Mouse (Mus musculus): Measurements from ENCODE around the gene Ubxn11. TPM values are rescaled to one million over a fixed set of nuclear protein-coding genes. Genes with fewer than 3 reads are reported as not detected.

The Ubxn11 gene
- polyA plus RNA-seq (2014; fragmentation: Illumina TruSeq; extraction: RNeasy Lipid Tissue Mini Kit (QIAGEN cat#74804); ENCODE audit: low read depth, low replicate concordance): not detected

DNA sequence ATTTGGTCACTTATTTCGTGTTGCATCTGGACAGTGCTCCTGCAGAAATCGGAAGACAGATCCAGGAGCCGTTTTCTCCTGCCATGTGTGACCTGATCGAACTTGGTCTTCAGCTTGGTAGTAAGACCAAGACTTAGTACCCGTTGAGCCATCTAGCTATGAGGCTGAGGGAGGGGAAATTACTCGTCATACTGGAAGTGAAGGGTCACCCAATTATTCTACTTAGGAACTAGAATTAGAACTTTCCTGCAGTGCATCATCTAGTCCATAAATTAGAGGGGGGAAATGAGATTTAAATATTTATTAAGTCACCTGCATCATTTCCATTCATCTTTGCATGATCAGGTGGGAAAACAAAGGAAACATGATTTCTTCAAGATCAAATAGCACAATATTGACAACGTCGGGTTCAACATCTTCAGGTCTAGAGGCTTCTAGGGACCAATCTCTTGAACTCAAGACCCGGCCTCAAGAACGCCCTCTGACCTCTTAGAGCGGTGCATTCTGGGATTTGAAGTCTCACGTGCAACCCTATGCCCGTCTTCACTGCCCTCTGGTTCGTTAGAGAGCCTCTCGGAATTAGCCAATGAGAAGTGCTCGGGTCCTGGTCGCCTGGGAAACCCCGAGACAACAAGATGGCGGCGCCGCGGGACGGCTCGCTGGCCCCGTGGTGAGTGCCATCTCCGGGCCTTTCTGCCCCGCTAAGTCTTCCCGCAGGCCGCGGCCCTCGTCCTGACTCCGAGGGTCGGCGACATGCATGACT lies at the start of gene Ubxn11:
TSS of gene Ubxn11 (plus strand) at position 592 of the 763 bp plus-strand sequence.

DNA sequence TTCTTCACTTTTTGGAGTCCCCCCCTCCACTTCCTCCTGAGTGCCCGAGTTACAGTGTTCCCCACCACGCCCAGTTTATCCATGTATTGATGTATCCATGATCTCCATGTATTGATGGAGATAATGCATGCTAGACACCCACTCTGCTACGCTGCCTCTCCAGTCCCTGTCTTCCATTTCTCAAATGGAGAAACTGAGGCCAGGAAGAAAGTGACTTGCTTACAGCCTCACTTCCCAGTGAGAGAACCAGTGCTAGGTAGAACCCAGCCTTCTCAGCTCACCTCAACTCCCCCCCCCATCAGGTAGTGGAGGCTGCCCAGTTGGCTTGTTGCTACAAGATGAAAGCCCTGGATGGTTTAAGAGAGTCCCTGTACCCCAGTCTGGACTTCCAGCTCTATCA lies 48.8 kb upstream of the Ubxn11 start, which contains the start of gene Zfp683:
TSS of gene Zfp683 (plus strand) at position 301 of the 400 bp plus-strand sequence.

DNA sequence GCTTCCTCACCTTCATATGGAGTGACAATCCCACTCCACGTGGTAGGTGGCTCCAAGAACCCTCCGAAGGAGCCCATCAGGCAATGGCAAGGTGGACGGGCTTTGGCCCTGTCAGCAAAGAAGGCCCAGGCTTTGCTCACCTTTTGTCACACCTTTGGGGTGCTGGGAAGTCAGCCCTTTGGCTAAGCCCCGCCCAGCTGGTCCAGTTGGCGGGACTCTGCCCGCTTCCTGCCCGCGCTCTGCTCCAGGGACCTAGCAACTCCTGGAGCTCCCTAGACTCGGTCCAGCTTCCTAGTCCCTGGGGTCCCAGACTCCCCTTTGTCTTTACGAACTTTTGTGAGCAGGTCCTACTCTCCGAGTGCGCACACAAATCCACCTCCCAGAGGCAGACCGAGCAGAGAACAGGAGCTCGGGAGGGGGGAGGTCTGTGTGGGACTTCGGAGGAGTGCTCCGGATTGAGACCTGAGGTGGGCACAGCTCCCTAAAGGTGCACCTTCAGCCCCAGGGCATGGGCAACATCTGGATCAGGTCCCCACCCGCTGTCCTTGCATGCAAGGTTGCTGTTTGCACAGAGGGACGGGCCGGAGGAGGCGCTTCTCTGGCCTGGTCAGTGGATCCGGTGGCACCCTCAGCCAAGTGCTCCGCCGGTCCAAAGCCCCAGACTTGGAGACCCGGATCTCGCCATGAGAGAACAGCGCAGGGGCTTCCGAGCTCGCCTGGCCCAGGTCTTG lies 42.1 kb upstream of the Ubxn11 start, which contains the start of gene Crybg2:
TSS of gene Crybg2 (plus strand) at position 681 of the 731 bp plus-strand sequence.

DNA sequence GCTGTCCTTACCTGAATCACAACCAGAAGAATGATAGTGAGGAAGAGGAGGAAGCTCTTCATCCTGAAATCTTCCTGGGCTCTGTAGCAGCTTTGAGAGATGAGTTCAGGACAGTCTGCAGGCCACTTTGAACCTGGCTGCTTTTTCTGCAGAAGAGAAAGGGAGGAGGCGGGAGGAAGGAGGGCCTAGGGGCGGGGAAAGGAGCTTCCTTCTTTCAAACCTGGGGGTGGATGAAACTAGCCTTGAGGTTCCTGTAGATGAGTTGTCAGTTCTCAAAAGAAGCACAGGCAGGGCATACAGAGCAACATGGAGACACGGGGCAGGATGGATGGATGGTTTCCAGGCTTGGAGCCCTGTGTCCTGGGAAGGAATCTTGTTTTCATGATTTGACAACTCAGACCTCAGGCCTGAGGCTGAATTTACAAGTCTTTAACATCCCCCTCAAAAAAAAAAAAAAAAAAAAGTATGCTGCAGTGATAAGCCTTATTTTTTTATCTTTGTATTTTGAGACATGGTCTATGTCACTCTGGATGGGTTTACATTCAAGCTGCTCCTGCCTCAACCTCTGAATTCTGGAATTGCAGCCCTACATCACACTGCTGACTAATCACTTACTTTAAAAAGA lies 7.3 kb upstream of the Ubxn11 start, which contains the start of gene Cd52:
TSS of gene Cd52 (minus strand) at position 160 of the 625 bp plus-strand sequence.

DNA sequence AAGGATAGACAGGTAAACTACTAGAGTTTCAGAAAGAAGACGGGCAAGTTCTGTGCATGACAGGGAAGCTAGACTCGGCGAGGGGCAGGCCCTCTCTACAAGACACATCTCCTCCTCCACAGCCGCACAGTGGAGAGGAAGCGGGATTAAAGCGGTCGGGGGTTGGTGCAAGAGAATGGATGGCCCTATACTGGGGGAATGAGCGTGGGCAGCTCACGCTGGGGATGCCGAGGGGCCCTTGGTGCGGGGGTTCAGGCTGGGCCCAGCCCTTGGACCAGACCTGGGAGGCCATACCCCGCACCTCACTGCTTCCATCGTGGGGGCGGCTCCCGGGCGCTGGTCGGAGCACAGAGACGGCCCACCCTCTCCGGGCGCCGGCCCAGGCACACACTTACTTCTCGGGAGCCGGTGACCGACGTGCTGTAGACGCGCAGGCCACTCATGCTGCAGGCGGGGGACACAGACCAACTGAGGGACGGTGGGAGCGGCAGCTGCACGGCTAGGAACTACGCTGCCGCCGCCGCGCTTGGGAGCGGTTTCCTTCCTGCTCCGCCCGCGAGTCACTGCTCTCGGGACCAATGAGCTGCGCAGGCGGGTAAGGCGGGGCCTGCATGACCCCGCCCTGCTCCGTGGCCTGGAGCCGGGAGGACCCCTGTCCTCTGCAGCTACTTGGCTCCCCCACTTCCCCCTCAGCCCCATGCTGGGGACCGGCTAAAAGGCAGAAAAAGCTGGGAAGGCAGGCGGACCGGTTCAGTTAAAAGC lies 26.0 kb downstream of the Ubxn11 start, which contains the start of gene Sh3bgrl3:
TSS of gene Sh3bgrl3 (minus strand) at position 569 of the 762 bp plus-strand sequence.

Other genes with a start within 250 kb of the Ubxn11 start
- 0.29 TPM for gene Rps6ka1, start 214.8 kb upstream of the Ubxn11 start, polyA plus RNA-seq (2014; fragmentation: Illumina TruSeq; extraction: RNeasy Lipid Tissue Mini Kit (QIAGEN cat#74804); ENCODE audit: low read depth, low replicate concordance)
- 74.2 TPM for gene Hmgn2, start 133.9 kb upstream of the Ubxn11 start, polyA plus RNA-seq (2014; fragmentation: Illumina TruSeq; extraction: RNeasy Lipid Tissue Mini Kit (QIAGEN cat#74804); ENCODE audit: low read depth, low replicate concordance)
- 10.2 TPM for gene Dhdds, start 101.7 kb upstream of the Ubxn11 start, polyA plus RNA-seq (2014; fragmentation: Illumina TruSeq; extraction: RNeasy Lipid Tissue Mini Kit (QIAGEN cat#74804); ENCODE audit: low read depth, low replicate concordance)
- not detected for gene Lin28a, start 83.7 kb upstream of the Ubxn11 start, polyA plus RNA-seq (2014; fragmentation: Illumina TruSeq; extraction: RNeasy Lipid Tissue Mini Kit (QIAGEN cat#74804); ENCODE audit: low read depth, low replicate concordance)
- not detected for gene Zfp683, start 48.7 kb upstream of the Ubxn11 start, polyA plus RNA-seq (2014; fragmentation: Illumina TruSeq; extraction: RNeasy Lipid Tissue Mini Kit (QIAGEN cat#74804); ENCODE audit: low read depth, low replicate concordance)
- gene Crybg2, start 41.8 kb upstream of the Ubxn11 start, polyA plus RNA-seq (2014; fragmentation: Illumina TruSeq; extraction: RNeasy Lipid Tissue Mini Kit (QIAGEN cat#74804); ENCODE audit: low read depth, low replicate concordance): 0.29 TPM
- gene Cd52, start 7.5 kb upstream of the Ubxn11 start, polyA plus RNA-seq (2014; fragmentation: Illumina TruSeq; extraction: RNeasy Lipid Tissue Mini Kit (QIAGEN cat#74804); ENCODE audit: low read depth, low replicate concordance): 9.6 TPM
- gene Sh3bgrl3, start 26.2 kb downstream of the Ubxn11 start, polyA plus RNA-seq (2014; fragmentation: Illumina TruSeq; extraction: RNeasy Lipid Tissue Mini Kit (QIAGEN cat#74804); ENCODE audit: low read depth, low replicate concordance): 1.2 TPM
- gene Cep85, start 84.5 kb downstream of the Ubxn11 start, polyA plus RNA-seq (2014; fragmentation: Illumina TruSeq; extraction: RNeasy Lipid Tissue Mini Kit (QIAGEN cat#74804); ENCODE audit: low read depth, low replicate concordance): 20.6 TPM
- not detected for gene Gm7534, start 100.4 kb downstream of the Ubxn11 start, polyA plus RNA-seq (2014; fragmentation: Illumina TruSeq; extraction: RNeasy Lipid Tissue Mini Kit (QIAGEN cat#74804); ENCODE audit: low read depth, low replicate concordance)
- gene Catsper4, start 124.8 kb downstream of the Ubxn11 start, polyA plus RNA-seq (2014; fragmentation: Illumina TruSeq; extraction: RNeasy Lipid Tissue Mini Kit (QIAGEN cat#74804); ENCODE audit: low read depth, low replicate concordance): not detected
- not detected for gene Cnksr1, start 135.8 kb downstream of the Ubxn11 start, polyA plus RNA-seq (2014; fragmentation: Illumina TruSeq; extraction: RNeasy Lipid Tissue Mini Kit (QIAGEN cat#74804); ENCODE audit: low read depth, low replicate concordance)
- gene E130218I03Rik, start 141.1 kb downstream of the Ubxn11 start, polyA plus RNA-seq (2014; fragmentation: Illumina TruSeq; extraction: RNeasy Lipid Tissue Mini Kit (QIAGEN cat#74804); ENCODE audit: low read depth, low replicate concordance): not detected
- gene Zfp593, start 143.0 kb downstream of the Ubxn11 start, polyA plus RNA-seq (2014; fragmentation: Illumina TruSeq; extraction: RNeasy Lipid Tissue Mini Kit (QIAGEN cat#74804); ENCODE audit: low read depth, low replicate concordance): 0.32 TPM
- gene Gm30191, start 144.4 kb downstream of the Ubxn11 start, polyA plus RNA-seq (2014; fragmentation: Illumina TruSeq; extraction: RNeasy Lipid Tissue Mini Kit (QIAGEN cat#74804); ENCODE audit: low read depth, low replicate concordance): not detected
- not detected for gene Grrp1, start 151.5 kb downstream of the Ubxn11 start, polyA plus RNA-seq (2014; fragmentation: Illumina TruSeq; extraction: RNeasy Lipid Tissue Mini Kit (QIAGEN cat#74804); ENCODE audit: low read depth, low replicate concordance)
- 8.1 TPM for gene Pdik1l, start 185.3 kb downstream of the Ubxn11 start, polyA plus RNA-seq (2014; fragmentation: Illumina TruSeq; extraction: RNeasy Lipid Tissue Mini Kit (QIAGEN cat#74804); ENCODE audit: low read depth, low replicate concordance)
- gene Trim63, start 212.6 kb downstream of the Ubxn11 start, polyA plus RNA-seq (2014; fragmentation: Illumina TruSeq; extraction: RNeasy Lipid Tissue Mini Kit (QIAGEN cat#74804); ENCODE audit: low read depth, low replicate concordance): not detected
- not detected for gene Slc30a2, start 240.6 kb downstream of the Ubxn11 start, polyA plus RNA-seq (2014; fragmentation: Illumina TruSeq; extraction: RNeasy Lipid Tissue Mini Kit (QIAGEN cat#74804); ENCODE audit: low read depth, low replicate concordance)